Comparison of ENCODE assay signal across 9 mouse cellular contexts in the genomic region with DNA sequence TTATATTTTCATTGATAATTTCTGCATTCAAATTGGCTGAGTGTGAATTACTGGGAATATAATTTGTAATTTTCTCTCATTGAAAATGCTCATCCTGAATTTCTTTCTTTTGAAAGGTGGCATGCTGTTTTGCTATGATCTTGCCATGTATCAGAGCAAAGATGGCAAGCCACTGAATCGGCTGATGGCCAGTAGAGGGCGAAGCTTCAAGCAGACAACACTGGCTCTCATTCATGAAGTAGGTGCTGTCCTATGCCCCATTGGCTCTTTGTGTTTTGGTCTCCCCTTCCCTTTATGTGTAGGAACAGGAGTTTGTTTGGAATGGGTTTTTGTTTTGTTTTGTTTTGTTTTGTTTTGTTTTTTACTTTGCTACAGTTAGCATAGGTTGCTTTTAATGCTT.
DNase-seq lines count a peak whose midpoint lies in the region; ATAC-seq and TF ChIP-seq lines count a peak whose summit lies in the region.
"Had no signal": no experiment of that assay in that cellular context is flagged by ENCODE, and none has a peak within 500 bp of the region (broad histone marks: within the 10 kb centered on the region; RNA-seq: fewer than 3 reads in every experiment).

No protein-coding gene starts in this region.

- DNase-seq in cerebellum, adult 2 months: peak in 1 of 2 experiments; percentile 20
- no peak for DNase-seq in cerebellum, adult 9-11 months
- DNase-seq in liver: peak; percentile 36
- no peak for DNase-seq in liver, embryonic 11.5 days (ENCODE audit: low spot score)
- DNase-seq in adrenal gland, postnatal 14 days: peak; percentile 56
- DNase-seq in right cerebral cortex, adult 2 months (ENCODE audit: low spot score in 2 of 2): no peak

- 25% methylated on average over 2 of the region's 2 CpGs for WGBS in cerebellum, adult 2 months
- 58% methylated on average over 2 of the region's 2 CpGs for WGBS in liver, embryonic 11.5 days

- ATAC-seq in liver, embryonic 11.5 days (replicated peaks; ENCODE audit: low FRiP score): no peak; the same call in 1 of the 2 replicates
- peak; percentile 80 for ATAC-seq in granulocyte monocyte progenitor cell, adult 5-6 weeks (replicated peaks; ENCODE audit: poor library complexity, severe bottlenecking)
- peak; percentile 80 for ATAC-seq in megakaryocyte, adult 5-6 weeks (ENCODE audit: poor library complexity, severe bottlenecking)

- no peak for TF ChIP-seq POLR2A in cerebellum, adult 2 months (IDR thresholded peaks at IDR 0.05; ENCODE audit: borderline replicate concordance, insufficient read depth, low read length)

- H3K27ac ChIP-seq in cerebellum, adult 2 months (ENCODE audit: insufficient read depth, low read length): no peak overlapping the region
- H3K27ac ChIP-seq in liver, embryonic 11.5 days (ENCODE audit: low read depth, low read length): no peak overlapping the region
- H3K27ac ChIP-seq: hindbrain, embryonic 15.5 days had no signal

- H3K4me3 ChIP-seq in cerebellum, adult 2 months (replicated peaks; ENCODE audit: insufficient read depth, low read depth, low read length): no peak overlapping the region
- no peak overlapping the region for H3K4me3 ChIP-seq in liver, embryonic 11.5 days (ENCODE audit: low read depth, low read length)
- H3K4me3 ChIP-seq: hindbrain, embryonic 15.5 days had no signal

- H3K4me1 ChIP-seq in cerebellum, adult 2 months (ENCODE audit: control insufficient read depth, insufficient read depth, low read length): no peaks in the 10 kb centered on the region
- H3K4me1 ChIP-seq in liver, embryonic 11.5 days (replicated peaks; ENCODE audit: control insufficient read depth, insufficient read depth, low read length): peaks cover 2% of the 10 kb centered on the region; the same call in 1 of the 2 replicates
- H3K4me1 ChIP-seq: hindbrain, embryonic 15.5 days had no signal

- no peak overlapping the region for H3K9ac ChIP-seq in liver, embryonic 11.5 days (ENCODE audit: low read depth, low read length)
- H3K9ac ChIP-seq: hindbrain, embryonic 15.5 days had no signal

- peak; percentile 46; the same call in 1 of the 2 replicates for TF ChIP-seq CTCF in cerebellum, adult 2 months (IDR thresholded peaks at IDR 0.05; ENCODE audit: borderline replicate concordance, insufficient read depth, low read depth, low read length)

- no peaks in the 10 kb centered on the region for H3K36me3 ChIP-seq in liver, embryonic 11.5 days (ENCODE audit: control insufficient read depth, insufficient read depth, low read length)
- H3K36me3 ChIP-seq: hindbrain, embryonic 15.5 days had no signal

- no peaks in the 10 kb centered on the region for H3K27me3 ChIP-seq in cerebellum, adult 2 months (ENCODE audit: control insufficient read depth, insufficient read depth, low read length)
- H3K27me3 ChIP-seq in liver, embryonic 11.5 days (replicated peaks; ENCODE audit: control insufficient read depth, insufficient read depth, low read length): no peaks in the 10 kb centered on the region
- H3K27me3 ChIP-seq: hindbrain, embryonic 15.5 days had no signal

- no peaks in the 10 kb centered on the region for H3K9me3 ChIP-seq in liver, embryonic 11.5 days (ENCODE audit: control insufficient read depth, low read length)
- H3K9me3 ChIP-seq: hindbrain, embryonic 15.5 days had no signal

- H3K4me2 ChIP-seq in liver, embryonic 11.5 days: no peak overlapping the region
- H3K4me2 ChIP-seq: hindbrain, embryonic 15.5 days had no signal

Comparison
In these comparisons a context has a peak if more than half of its experiments do, and no peak if none do; other contexts are left out.
1. DNase-seq: peak in liver (single experiment) and adrenal gland, postnatal 14 days (single experiment); none in cerebellum, adult 9-11 months (single experiment), liver, embryonic 11.5 days (single experiment) and right cerebral cortex, adult 2 months (0 of 2).